In the genomic region with DNA sequence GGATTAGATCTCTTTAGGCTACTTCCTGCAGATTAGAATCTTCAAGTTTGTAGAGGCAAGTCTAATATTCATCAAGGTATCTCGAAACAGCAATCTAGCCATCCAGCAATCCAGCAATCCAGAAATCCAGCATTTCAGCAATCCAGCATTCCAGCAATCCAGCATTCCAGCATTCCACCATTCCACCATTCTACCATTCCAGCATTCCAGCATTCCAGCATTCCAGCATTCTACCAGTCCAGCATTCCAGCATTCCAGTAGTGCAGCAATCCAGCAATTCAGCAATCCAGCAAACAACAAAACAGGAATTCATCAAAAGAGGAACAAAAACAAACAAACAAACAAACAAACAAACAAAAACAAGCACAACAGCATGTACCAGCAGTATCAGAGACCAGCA, we compare ENCODE assay signal across 12 mouse cellular contexts.
"Had no signal": no experiment of that assay in that cellular context is flagged by ENCODE, and none has a peak within 500 bp of the region (broad histone marks: within the 10 kb centered on the region; RNA-seq: fewer than 3 reads in every experiment).

No protein-coding gene starts in this region.

- DNase-seq: lung, adult 18-20 months; lung, embryonic 14.5 days; lung, postnatal 14 days; lung, postnatal 36 days; midbrain, embryonic 14.5 days; retina, postnatal 1 day; right cerebral cortex, adult 18-20 months; right cerebral cortex, postnatal 14 days; right cerebral cortex, postnatal 4 days; spleen, adult 18-20 months; thymus, adult 2 months; thymus, postnatal 36 days had no signal
